Mouse (Mus musculus) kidney, adult 2 months (tissue): ENCODE results near the gene Ltc4s.

ENCODE experiments used
- CTCF ChIP-seq: fragments of 200-500 bp; conservative IDR thresholded peaks from 2 replicates; pipeline ENCODE4 v1.5.1; 2011; ENCODE audit warnings: low read depth, mild to moderate bottlenecking, control low read depth, low read length, moderate library complexity, mixed read lengths; ENCODE audit not compliant: insufficient read depth, insufficient read length
- POLR2A ChIP-seq: fragments of 200-500 bp; IDR thresholded peaks from one replicate; pipeline ENCODE4 v1.6.1; 2011; ENCODE audit warnings: low read depth, low read length, control low read depth

GRCm38 (mm10) chr11:50223783-50224662 lies 14.4 kb downstream of the Ltc4s start:
- no peak for TF ChIP-seq CTCF
- TF ChIP-seq POLR2A = no peak
